Mouse (Mus musculus) ES-CJ7 (cell line): ENCODE measurements around the gene Wdr20.

ENCODE experiments used
- DNase-seq: peaks from one replicate; pipeline ENCODE4 v3.0.0; 2011; ENCODE audit warnings: low read depth, low spot score

Gene Wdr20

GRCm38 (mm10) chr12:110851923-110852322 is 114.2 kb downstream of the Wdr20 start:
- DNase-seq, result no peak
